Mouse (Mus musculus) lung, adult 2 months (tissue): ENCODE results near the gene Ankrd17.

ENCODE experiments used
- CTCF ChIP-seq: fragments of 200-500 bp; IDR thresholded peaks from 2 replicates; pipeline ENCODE4 v1.5.1; 2011; ENCODE audit warnings: mild to moderate bottlenecking, low read length, control low read depth; ENCODE audit not compliant: insufficient read depth
- POLR2A ChIP-seq: fragments of 200-500 bp; IDR thresholded peaks from 2 replicates; pipeline ENCODE4 v1.6.1; 2011; ENCODE audit warnings: low read depth, mild to moderate bottlenecking, control low read depth, low read length, borderline replicate concordance; ENCODE audit errors: extremely low read depth

DNA sequence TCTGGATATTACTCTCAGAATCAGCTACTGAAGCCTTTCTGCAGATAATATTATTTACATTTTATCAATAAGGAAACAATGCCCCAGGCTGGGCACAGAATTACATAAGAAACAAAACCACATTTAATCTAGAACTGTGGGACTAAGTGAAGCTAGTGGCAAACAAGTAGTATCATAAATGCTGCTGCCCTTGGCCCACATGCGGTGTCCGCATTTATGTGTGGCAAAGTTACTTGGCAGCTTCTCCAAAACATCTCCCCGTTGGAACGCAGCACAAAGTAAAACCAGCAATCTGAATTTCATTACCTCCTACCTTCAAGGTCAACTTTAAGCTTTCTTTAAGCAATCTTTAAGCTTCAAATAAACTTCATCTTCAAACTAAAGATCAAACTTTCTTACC, 25.5 kb downstream of the Ankrd17 start:
- TF ChIP-seq POLR2A, result no peak
- TF ChIP-seq CTCF, result no peak
